Mouse (Mus musculus) Patski (cell line): ENCODE data around the gene Bach1. TPM values are rescaled to one million over a fixed set of nuclear protein-coding genes. Genes with fewer than 3 reads are reported as not detected.

ENCODE experiments used
- ATAC-seq: fragments of 100-300 bp; one replicate; pipeline ENCODE4 v1.8.0; 2021
- CTCF ChIA-PET: fragments of 350-600 bp; sonication (Branson Sonifier 250); formaldehyde crosslinking; loops from one replicate; lab custom pipeline; 2022; ENCODE audit warnings: inconsistent platforms; lab: Charles Lee
- POLR2A ChIA-PET: fragments of 350-600 bp; sonication (Branson Sonifier 250); formaldehyde crosslinking; loops from one replicate; lab custom pipeline; 2022; ENCODE audit warnings: antibody characterized with exemption, inconsistent platforms; lab: Charles Lee
- DNase-seq: peaks from one replicate; pipeline ENCODE4 v3.0.0-alpha.2; 2011; ENCODE audit warnings: low read depth, low spot score
- H3K27me3 ChIP-seq: fragments of 371-371 bp; one replicate; pipeline ENCODE4 v1.5.1; 2021
- CTCF ChIP-seq: fragments of 100-300 bp; IDR thresholded peaks from one replicate; pipeline ENCODE4 v1.5.1; 2021
- in situ Hi-C: fragments of 300-500 bp; cut with MboI; formaldehyde crosslinking; loops from 3 replicates; pipeline ENCODE4 v1.11.1; 2018; ENCODE audit warnings: low pct_unique_long_range_greater_than_20kb, mixed read lengths
- polyA plus RNA-seq: library from polyadenylated mRNA; unstranded; gene quantifications from one replicate; pipeline ENCODE4 v1.2.3, GENCODE M21; 2021

The Bach1 gene
- polyA plus RNA-seq, 1 experiment from 2014 or later, result 12.9 TPM

DNA sequence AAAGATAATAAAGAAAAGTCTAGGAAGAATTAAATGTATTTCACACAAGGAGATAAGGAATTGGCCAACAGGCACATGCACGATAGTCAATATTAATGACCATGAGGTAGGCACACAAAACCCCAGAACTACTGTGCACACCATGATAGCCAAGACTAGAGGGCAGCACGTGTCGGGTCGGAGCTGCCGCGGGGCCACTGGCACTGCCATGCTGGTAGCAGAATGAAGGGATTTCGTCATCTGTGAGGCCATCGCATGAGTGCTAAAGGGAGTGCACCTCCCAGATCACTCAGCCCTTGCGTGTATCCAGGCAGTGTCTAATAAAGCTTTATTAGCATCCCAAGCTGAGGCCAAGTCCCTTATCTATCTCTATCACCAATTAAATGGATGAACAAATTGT, 11.2 kb downstream of the Bach1 start:
- in situ Hi-C loops, result no loop called here
- POLR2A ChIA-PET, result no interaction called here

DNA sequence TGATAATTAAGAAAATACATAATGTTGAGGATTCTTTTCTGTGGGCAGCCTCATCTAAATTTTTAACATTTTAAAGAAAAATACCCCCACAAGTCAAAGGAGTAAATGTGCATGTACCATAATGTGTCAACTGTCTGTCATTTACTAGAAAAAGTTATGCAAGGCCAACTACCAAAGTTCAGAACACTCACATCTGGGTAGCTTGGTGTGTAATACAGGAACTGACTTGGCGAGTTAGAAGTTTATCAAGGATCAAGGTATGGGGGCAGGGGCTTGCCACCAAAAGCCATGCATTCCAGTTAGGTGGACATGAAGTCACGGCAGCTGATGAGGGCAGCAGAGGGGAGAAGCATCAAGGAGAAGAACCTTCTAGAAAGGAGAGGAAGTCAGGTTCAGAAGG, 13.2 kb downstream of the Bach1 start:
- CTCF ChIA-PET, result interaction anchor here (1.4 to 1.6 kb wide), 2 partner anchors 9 to 113 kb away, joined by 3 to 4 read pairs; no protein-coding TSS in a partner anchor
- no peak for DNase-seq
- POLR2A ChIA-PET, result no interaction called here
- no peak for ATAC-seq
- H3K27me3 ChIP-seq, result no peaks in the 10 kb centered on the region
- in situ Hi-C loops, result no loop called here
- no peak for TF ChIP-seq CTCF

More for the DNA sequence above, 11.2 kb downstream of the Bach1 start:
- DNase-seq (no peak), ATAC-seq (no peak)
- CTCF ChIA-PET, result interaction anchor here (0.8 kb wide), 1 partner anchor 16 kb away, joined by 3 read pairs; no protein-coding TSS in a partner anchor
- no peaks in the 10 kb centered on the region for H3K27me3 ChIP-seq
- no peak for TF ChIP-seq CTCF

DNA sequence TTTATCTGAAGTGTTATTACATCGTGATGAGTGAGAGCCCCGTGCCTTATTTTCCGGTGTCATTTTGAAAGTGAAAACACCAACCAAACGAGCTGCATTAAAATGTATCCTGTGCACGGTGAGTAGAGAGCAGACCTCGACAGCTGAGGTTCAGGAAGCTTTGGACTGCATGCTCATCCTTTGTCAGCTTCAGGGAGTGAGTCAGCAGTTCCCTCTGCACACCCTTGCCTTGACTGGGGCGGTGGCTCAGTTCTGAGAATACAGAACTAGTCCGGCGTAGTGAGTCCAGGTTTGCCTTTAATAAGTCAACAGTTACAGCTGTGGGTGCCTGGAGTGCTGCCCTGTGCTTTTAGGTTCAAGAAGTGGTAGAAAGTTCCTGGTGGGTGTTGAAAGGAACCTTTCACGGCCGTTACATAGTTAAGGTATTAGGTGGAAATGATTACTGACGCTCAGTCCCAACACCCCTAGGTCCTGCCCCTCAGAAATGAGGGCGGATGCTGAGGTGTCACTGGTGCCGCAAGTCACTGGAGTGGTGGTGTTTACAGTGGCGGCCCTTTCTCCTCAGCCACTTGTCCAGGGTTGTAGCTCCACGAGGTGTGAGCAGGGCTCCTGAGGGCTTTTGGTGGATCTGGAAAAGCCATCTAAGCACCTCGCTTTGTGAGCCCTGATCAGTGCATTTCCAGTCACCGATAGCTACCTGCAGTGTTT, 14.4 kb downstream of the Bach1 start:
- ATAC-seq, result peak; percentile 86
- POLR2A ChIA-PET, result no interaction called here
- no peak for DNase-seq

DNA sequence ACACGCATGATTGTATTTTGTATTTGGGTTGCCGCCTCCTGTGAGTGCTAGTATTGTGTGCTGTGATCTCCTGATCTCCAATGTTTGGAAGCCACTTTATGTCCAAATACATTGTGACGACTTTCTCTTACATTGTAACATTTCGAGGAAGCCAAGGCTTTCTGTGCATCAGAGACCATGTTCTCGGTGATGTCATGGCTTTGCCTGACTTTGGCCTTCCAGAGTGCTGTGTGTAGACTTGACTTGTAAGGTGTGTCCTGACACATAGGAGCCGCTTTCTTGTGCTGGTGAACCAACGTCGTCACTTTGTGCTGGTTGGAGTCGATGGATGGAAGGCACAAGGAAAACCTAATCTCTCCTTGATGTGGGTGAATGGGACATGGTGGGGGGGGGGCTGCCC, 15.8 kb downstream of the Bach1 start:
- DNase-seq, result no peak
- no peak for ATAC-seq
- no peak for TF ChIP-seq CTCF
- in situ Hi-C loops, result no loop called here
- ChIA-PET POLR2A (interaction anchor here (0.7 kb wide), 1 partner anchor 197 kb away, joined by 3 read pairs; no protein-coding TSS in a partner anchor), CTCF (no interaction called here)
- no peaks in the 10 kb centered on the region for H3K27me3 ChIP-seq

More for the DNA sequence above, 14.4 kb downstream of the Bach1 start:
- no peak for TF ChIP-seq CTCF
- in situ Hi-C loops, result no loop called here
- CTCF ChIA-PET, result interaction anchor here (1.4 to 1.6 kb wide), 2 partner anchors 10 to 114 kb away, joined by 3 to 4 read pairs; no protein-coding TSS in a partner anchor
- H3K27me3 ChIP-seq, result no peaks in the 10 kb centered on the region

DNA sequence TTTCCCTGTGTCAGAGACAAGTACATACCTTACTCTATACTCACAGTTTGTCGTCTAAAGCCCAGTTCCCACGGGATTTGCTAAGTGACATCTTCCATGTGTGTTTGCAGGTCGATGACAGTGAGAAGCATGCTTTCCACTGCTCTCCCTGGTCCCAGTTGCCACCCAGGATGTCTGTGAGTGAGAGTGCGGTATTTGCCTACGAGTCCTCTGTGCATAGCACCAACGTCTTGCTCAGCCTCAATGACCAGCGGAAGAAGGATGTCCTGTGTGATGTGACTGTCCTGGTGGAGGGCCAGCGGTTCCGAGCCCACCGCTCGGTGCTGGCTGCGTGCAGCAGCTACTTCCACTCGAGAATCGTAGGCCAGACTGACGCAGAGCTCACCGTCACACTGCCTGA, 16.5 kb downstream of the Bach1 start:
- ChIA-PET CTCF (interaction anchor here (1.3 to 2.2 kb wide), 2 partner anchors 11 to 14 kb away, joined by 3 to 7 read pairs; no protein-coding TSS in a partner anchor), POLR2A (no interaction called here)
- no peaks in the 10 kb centered on the region for H3K27me3 ChIP-seq
- ATAC-seq, result no peak
- DNase-seq, result no peak
- no peak for TF ChIP-seq CTCF
- in situ Hi-C loops, result no loop called here

DNA sequence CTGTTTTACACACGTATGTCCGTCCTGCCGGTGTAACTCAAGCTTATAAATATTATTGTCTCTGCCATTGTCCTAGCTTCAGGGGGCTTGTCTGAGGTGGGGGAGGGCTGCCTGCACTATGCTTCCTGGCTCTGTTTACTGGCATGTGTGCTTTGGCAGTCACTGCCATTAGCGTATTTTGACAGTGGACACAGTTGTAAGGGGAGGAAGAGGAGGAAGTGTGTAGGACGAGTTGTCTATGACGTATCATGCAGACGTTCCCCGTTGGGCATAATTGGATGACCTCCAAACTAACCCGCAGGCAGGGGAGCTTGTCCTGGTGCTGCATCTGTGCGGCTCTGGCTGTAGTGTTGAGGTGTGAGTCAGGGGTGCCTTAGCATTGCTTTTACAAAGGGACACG, 17.5 kb downstream of the Bach1 start:
- no peaks in the 10 kb centered on the region for H3K27me3 ChIP-seq
- POLR2A ChIA-PET, result no interaction called here
- CTCF ChIA-PET, result interaction anchor here (1.0 to 2.2 kb wide), 3 partner anchors 9 to 13 kb away, joined by 3 to 7 read pairs (median 3); no protein-coding TSS in a partner anchor
- ATAC-seq, result no peak
- no peak for DNase-seq
- no peak for TF ChIP-seq CTCF
- in situ Hi-C loops, result no loop called here

DNA sequence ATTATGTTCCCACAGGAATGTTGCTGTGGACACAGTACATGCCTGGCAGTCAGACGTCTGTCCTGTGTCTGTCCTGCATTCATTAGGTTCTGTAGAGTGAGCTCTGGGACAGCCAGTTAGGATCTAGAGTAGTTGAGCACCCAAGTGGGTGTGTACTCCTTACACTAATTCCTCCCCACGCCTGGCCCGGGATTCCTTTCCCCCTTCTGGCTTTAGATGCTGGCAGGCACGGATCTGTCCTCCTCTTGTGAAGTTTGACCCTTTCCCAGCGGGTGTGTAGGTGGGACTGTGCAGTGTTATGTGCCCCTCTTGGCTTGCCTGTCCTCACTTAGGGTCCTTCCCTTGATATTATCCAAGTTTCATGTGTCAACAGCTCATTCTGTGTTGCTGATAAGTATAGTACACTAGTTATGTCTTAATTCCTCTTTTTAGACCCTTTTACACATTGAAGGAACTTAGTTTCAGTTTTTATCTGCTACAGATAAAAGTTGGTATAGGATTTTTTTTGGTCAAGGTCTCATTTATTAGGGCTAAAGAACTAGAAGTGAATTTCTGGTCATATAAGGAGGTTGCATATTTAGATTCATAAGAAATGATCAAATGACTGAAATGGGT, 18.4 kb downstream of the Bach1 start:
- no peak for ATAC-seq
- ChIA-PET CTCF (interaction anchor here (1.6 to 2.2 kb wide), 2 partner anchors 9 to 13 kb away, joined by 3 to 7 read pairs; no protein-coding TSS in a partner anchor), POLR2A (no interaction called here)
- no peak for DNase-seq
- TF ChIP-seq CTCF, result no peak
- H3K27me3 ChIP-seq, result no peaks in the 10 kb centered on the region
- in situ Hi-C loops, result no loop called here

DNA sequence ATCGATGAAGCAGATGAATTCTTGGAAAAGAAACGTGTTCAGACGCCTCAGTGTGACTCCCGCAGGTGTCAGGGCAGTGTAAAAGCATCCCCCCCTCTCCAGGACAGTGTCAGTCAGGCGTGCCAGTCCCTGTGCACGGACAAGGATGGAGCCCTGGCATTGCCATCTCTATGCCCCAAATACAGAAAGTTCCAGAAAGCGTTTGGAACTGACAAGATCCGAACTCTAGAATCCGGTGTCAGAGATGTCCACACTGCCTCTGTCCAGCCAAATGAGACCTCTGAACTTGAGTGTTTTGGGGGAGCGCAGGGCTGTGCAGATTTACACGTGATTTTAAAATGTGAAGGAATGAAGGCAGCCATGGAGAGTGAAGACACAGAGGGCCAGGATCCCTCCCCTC, 20.3 kb downstream of the Bach1 start:
- POLR2A ChIA-PET, result no interaction called here
- in situ Hi-C loops, result no loop called here
- DNase-seq (no peak), ATAC-seq (no peak)
- CTCF ChIA-PET, result no interaction called here
- TF ChIP-seq CTCF, result no peak
- no peaks in the 10 kb centered on the region for H3K27me3 ChIP-seq

DNA sequence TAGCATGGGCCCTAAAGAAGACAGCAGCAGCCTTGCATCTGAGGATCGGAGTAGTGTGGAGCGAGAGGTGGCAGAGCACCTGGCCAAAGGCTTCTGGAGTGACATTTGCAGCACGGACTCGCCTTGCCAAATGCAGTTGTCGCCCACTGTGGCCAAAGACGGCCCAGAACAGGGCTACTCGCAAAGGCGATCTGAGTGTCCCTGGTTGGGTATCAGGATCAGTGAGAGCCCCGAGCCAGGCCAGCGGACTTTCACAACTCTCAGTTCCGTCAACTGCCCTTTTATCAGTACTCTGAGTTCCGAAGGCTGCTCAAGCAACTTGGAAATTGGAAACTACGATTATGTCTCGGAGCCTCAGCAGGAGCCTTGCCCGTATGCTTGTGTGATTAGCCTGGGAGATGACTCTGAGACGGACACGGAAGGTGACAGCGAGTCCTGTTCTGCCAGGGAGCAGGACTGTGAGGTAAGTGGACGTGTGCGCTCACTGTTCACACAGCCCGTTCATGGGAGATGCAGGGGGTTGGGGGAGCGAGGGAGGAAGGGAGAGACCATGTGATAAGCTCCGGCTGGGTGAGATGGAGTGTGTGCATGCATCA, 21.0 kb downstream of the Bach1 start:
- ChIA-PET POLR2A (interaction anchor here (0.8 kb wide), 1 partner anchor 20 kb away, joined by 3 read pairs; no protein-coding TSS in a partner anchor), CTCF (interaction anchor here (0.9 kb wide), 1 partner anchor 27 kb away, joined by 4 read pairs; no protein-coding TSS in a partner anchor)
- no peaks in the 10 kb centered on the region for H3K27me3 ChIP-seq
- no peak for DNase-seq
- TF ChIP-seq CTCF, result no peak
- in situ Hi-C loops, result no loop called here
- no peak for ATAC-seq

DNA sequence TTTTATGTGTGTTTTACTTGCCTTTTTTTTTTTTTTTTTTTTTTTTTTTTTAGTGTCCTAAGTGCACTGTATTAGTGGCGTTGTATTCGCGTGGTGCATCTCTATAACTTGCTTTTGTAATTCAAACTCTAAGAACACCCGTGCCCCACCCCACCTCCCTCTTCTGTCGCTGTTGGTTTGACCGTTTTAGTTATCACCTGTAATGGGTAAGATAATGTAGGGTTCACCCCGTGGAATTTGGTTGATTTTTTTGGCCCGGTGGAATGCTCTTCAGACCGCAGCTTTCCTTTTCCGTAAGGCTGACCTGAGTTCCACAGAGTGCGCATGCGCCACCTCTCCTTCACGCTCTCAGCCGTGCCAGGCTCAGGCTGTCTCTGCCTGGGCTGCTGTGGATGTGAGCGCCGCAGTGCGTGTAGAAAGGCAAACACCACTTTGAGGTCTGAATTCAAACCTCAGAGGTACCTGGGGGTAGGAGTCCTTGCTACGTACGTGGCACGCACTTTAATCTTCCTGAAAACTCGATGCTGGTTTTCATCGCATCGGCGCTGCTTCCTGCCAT, 22.2 kb downstream of the Bach1 start:
- in situ Hi-C loops, result no loop called here
- CTCF ChIA-PET, result interaction anchor here (0.9 kb wide), 1 partner anchor 26 kb away, joined by 4 read pairs; no protein-coding TSS in a partner anchor

More for the DNA sequence above, 22.2 kb downstream of the Bach1 start:
- POLR2A ChIA-PET, result interaction anchor here (0.5 kb wide), 1 partner anchor 113 kb away, joined by 8 read pairs; no protein-coding TSS in a partner anchor
- no peak for TF ChIP-seq CTCF
- no peaks in the 10 kb centered on the region for H3K27me3 ChIP-seq
- ATAC-seq (no peak), DNase-seq (no peak)
